Comparison of ENCODE assay signal across 13 mouse cellular contexts in genomic region chr4:136960581-136960980, GRCm38 (mm10).
"Had no signal": no experiment of that assay in that cellular context is flagged by ENCODE, and none has a peak within 500 bp of the region (broad histone marks: within the 10 kb centered on the region; RNA-seq: fewer than 3 reads in every experiment).

No protein-coding gene starts in this region.

- H3K4me2 ChIP-seq: hindbrain, embryonic 14.5 days; limb, embryonic 12.5 days; liver, embryonic 13.5 days; neural tube, embryonic 12.5 days; stomach, embryonic 15.5 days had no signal

- DNase-seq: kidney, adult 9 months; layer of hippocampus, adult 9-11 months; layer of hippocampus, postnatal 36 days; liver; liver, embryonic 13.5 days; liver, postnatal 0 days; midbrain, embryonic 14.5 days; thymus, postnatal 36 days had no signal

- H3K9me3 ChIP-seq: limb, embryonic 12.5 days; liver, embryonic 13.5 days; neural tube, embryonic 12.5 days; stomach, embryonic 15.5 days had no signal

- H3K27ac ChIP-seq: hindbrain, embryonic 14.5 days; limb, embryonic 12.5 days; liver, embryonic 13.5 days; neural tube, embryonic 12.5 days; stomach, embryonic 15.5 days had no signal

- H3K9ac ChIP-seq: hindbrain, embryonic 14.5 days; limb, embryonic 12.5 days; liver, embryonic 13.5 days; liver, postnatal 0 days; neural tube, embryonic 12.5 days; stomach, embryonic 15.5 days had no signal

- H3K36me3 ChIP-seq: limb, embryonic 12.5 days; liver, embryonic 13.5 days; neural tube, embryonic 12.5 days; stomach, embryonic 15.5 days had no signal

- ATAC-seq: intestine, embryonic 16.5 days; liver, postnatal 0 days had no signal

- H3K4me3 ChIP-seq: limb, embryonic 12.5 days; liver, embryonic 13.5 days; neural tube, embryonic 12.5 days; stomach, embryonic 15.5 days had no signal
